Mouse (Mus musculus) adrenal gland, postnatal 25 days (tissue): Measurements from ENCODE around the gene Cib3. TPM values are rescaled to one million over a fixed set of nuclear protein-coding genes. Genes with fewer than 3 reads are reported as not detected.

ENCODE experiments used
- total RNA-seq: library from RNA; stranded (reverse); gene quantifications from 2 replicates; pipeline ENCODE4 v1.2.3, GENCODE M21; 2021

The Cib3 gene
- total RNA-seq, 1 experiment from 2014 or later, result 0.64 TPM

Other genes with a start within 250 kb of the Cib3 start
- gene Cyp4f18, start 203.2 kb downstream of the Cib3 start, total RNA-seq, result 4.8 and 5.2 TPM in 2 replicates
- gene Olfr372, start 171.6 kb downstream of the Cib3 start, total RNA-seq, result not detected in 2 replicates
- not detected in 2 replicates for gene Olfr373, start 129.7 kb downstream of the Cib3 start, total RNA-seq
- not detected in 2 replicates for gene Olfr374, start 105.8 kb downstream of the Cib3 start, total RNA-seq
- 219 and 260 TPM in 2 replicates for gene Tpm4, start 77.9 kb downstream of the Cib3 start, total RNA-seq
- 55.4 and 68.9 TPM in 2 replicates for gene Rab8a, start 51.6 kb downstream of the Cib3 start, total RNA-seq
- gene Hsh2d, start 23.2 kb downstream of the Cib3 start, total RNA-seq, result not detected in 2 replicates
- not detected in 2 replicates for gene Gm11034, start 799 bp upstream of the Cib3 start, total RNA-seq
- 66.8 and 70.4 TPM in 2 replicates for gene Fam32a, start 6.9 kb upstream of the Cib3 start, total RNA-seq
- 66.7 and 68.8 TPM in 2 replicates for gene Ap1m1, start 27.2 kb upstream of the Cib3 start, total RNA-seq
- 19.3 and 27.3 TPM in 2 replicates for gene Gm10282, start 92.4 kb upstream of the Cib3 start, total RNA-seq
- gene Klf2, start 106.2 kb upstream of the Cib3 start, total RNA-seq, result 37.5 and 38.2 TPM in 2 replicates
- 60.5 and 64.2 TPM in 2 replicates for gene Eps15l1, start 208.6 kb upstream of the Cib3 start, total RNA-seq
- 2.4 and 3.6 TPM in 2 replicates for gene Calr3, start 231.0 kb upstream of the Cib3 start, total RNA-seq
- 9.1 and 10.6 TPM in 2 replicates for gene 1700030K09Rik, start 231.0 kb upstream of the Cib3 start, total RNA-seq